Mouse (Mus musculus) ES-E14 (cell line): ENCODE measurements around the gene Zc2hc1b.

Source experiments
- CHD2 ChIP-seq: IDR thresholded peaks from 2 replicates; pipeline ENCODE4 v1.6.1; 2014; ENCODE audit warnings: mild to moderate bottlenecking, low read depth, low read length, inconsistent platforms
- HCFC1 ChIP-seq: IDR thresholded peaks from 2 replicates; pipeline ENCODE4 v1.6.1; 2012; ENCODE audit warnings: low read length, inconsistent platforms, borderline replicate concordance; ENCODE audit not compliant: insufficient read depth
- MAFK ChIP-seq: IDR thresholded peaks from 2 replicates; pipeline ENCODE4 v1.6.1; 2014; ENCODE audit warnings: mild to moderate bottlenecking, low read depth, low read length, inconsistent platforms; ENCODE audit not compliant: insufficient read depth
- ZC3H11A ChIP-seq: IDR thresholded peaks from 2 replicates; pipeline ENCODE4 v1.6.1; 2012; ENCODE audit warnings: low read depth, mild to moderate bottlenecking, inconsistent platforms, low read length, borderline replicate concordance
- ZNF384 ChIP-seq: IDR thresholded peaks from 2 replicates; pipeline ENCODE4 v1.6.1; 2012; ENCODE audit warnings: low read depth, low read length, inconsistent platforms

DNA sequence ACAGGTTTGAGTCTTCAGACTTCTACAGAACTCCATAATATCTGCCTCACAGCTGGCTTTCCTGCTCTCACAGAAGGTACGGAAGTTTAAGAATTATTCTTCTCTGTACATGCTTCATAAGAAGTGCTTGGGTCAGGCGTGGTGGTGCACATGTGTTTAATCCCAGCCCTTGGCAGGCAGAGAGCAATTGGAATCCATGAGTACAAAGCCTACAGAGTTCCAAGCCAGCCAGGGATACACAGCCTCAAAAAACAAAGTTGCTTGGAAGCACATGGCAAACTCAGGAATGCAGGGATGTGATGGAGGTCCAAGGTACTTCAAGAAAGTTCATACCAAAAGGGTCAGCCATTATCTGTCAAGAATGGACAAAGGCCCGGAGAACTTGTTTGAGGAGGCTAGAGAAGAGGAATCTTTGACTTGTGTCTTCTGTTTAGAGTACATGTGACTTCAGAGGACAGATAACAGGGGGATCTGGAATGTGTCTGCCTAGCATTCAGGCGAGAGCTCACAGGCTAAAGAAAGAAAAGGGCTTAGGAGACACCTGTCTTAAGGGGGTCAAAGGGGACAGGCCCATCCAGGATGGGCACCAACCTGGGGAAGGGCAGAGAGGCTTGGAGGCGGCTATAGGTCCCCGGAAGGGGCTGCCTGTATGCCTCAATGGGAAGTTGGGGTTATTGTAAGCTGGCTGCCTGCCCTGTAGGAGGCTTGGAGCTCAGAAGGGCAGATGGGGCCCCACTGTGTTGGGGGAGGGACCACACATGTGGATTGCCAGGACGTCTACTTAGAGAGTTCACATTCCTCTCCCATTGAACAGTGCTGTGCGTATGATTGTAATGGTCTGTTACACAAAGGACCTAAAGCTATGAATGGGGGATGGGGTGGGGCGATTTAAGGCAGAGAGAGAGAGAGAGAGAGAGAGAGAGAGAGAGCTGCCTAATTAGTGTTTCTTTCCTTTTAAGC lies 60.8 kb downstream of the Zc2hc1b start:
- TF ChIP-seq CHD2 (no peak), ZC3H11A (no peak), MAFK (no peak), HCFC1 (no peak), ZNF384 (no peak)
